Mouse (Mus musculus) heart, postnatal 4 days (tissue): ENCODE data around the gene Il2ra. TPM values are rescaled to one million over a fixed set of nuclear protein-coding genes. Genes with fewer than 3 reads are reported as not detected.

Experiments
- DNase-seq: peaks from one replicate; pipeline ENCODE4 v3.0.0; 2021
- total RNA-seq, 2 experiments: library from RNA; stranded (reverse); gene quantifications; 2 replicates each; pipeline ENCODE4 v1.2.3; 2021

Il2ra gene
- total RNA-seq, 2 experiments from 2014 or later: not detected

- DNase-seq: no peak
Measured at GRCm38 (mm10) chr2:11653330-11653729, 10.7 kb downstream of the Il2ra start.

GRCm38 (mm10) chr2:11653780-11654179 is 11.2 kb downstream of the Il2ra start:
- no peak for DNase-seq

GRCm38 (mm10) chr2:11654990-11655931 is 12.7 kb downstream of the Il2ra start:
- DNase-seq: no peak

- DNase-seq: no peak
Measured at GRCm38 (mm10) chr2:11657581-11657980, 15.0 kb downstream of the Il2ra start.

- no peak for DNase-seq
Measured at GRCm38 (mm10) chr2:11659263-11659662, 16.7 kb downstream of the Il2ra start.

GRCm38 (mm10) chr2:11662143-11662906 is 19.7 kb downstream of the Il2ra start:
- no peak for DNase-seq

GRCm38 (mm10) chr2:11662907-11663230 is 20.3 kb downstream of the Il2ra start:
- DNase-seq: no peak

GRCm38 (mm10) chr2:11663961-11664360 is 21.4 kb downstream of the Il2ra start:
- peak; percentile 85 for DNase-seq

GRCm38 (mm10) chr2:11664367-11664766 is 21.8 kb downstream of the Il2ra start:
- peak; percentile 50 for DNase-seq

GRCm38 (mm10) chr2:11664806-11665205 is 22.2 kb downstream of the Il2ra start:
- no peak for DNase-seq

GRCm38 (mm10) chr2:11665326-11665725 is 22.7 kb downstream of the Il2ra start:
- no peak for DNase-seq

GRCm38 (mm10) chr2:11672144-11672543 is 29.5 kb downstream of the Il2ra start:
- no peak for DNase-seq

GRCm38 (mm10) chr2:11679626-11680025 is 37.0 kb downstream of the Il2ra start:
- no peak for DNase-seq

GRCm38 (mm10) chr2:11682712-11683111 is 40.1 kb downstream of the Il2ra start:
- no peak for DNase-seq

GRCm38 (mm10) chr2:11686512-11686911 is 43.9 kb downstream of the Il2ra start:
- no peak for DNase-seq

GRCm38 (mm10) chr2:11687436-11687835 is 44.8 kb downstream of the Il2ra start:
- no peak for DNase-seq

GRCm38 (mm10) chr2:11690201-11690890 is 47.7 kb downstream of the Il2ra start:
- DNase-seq: no peak

GRCm38 (mm10) chr2:11693352-11693751 is 50.7 kb downstream of the Il2ra start:
- no peak for DNase-seq

GRCm38 (mm10) chr2:11694104-11694503 is 51.5 kb downstream of the Il2ra start:
- no peak for DNase-seq

- no peak for DNase-seq
Measured at GRCm38 (mm10) chr2:11695867-11696266, 53.3 kb downstream of the Il2ra start.

- DNase-seq: no peak
Measured at GRCm38 (mm10) chr2:11698994-11699393, 56.4 kb downstream of the Il2ra start.

- no peak for DNase-seq
Measured at GRCm38 (mm10) chr2:11699905-11700304, 57.3 kb downstream of the Il2ra start.
